Mouse (Mus musculus) forebrain, embryonic 15.5 days (tissue): ENCODE results near the gene Prss2. TPM values are rescaled to one million over a fixed set of nuclear protein-coding genes. Genes with fewer than 3 reads are reported as not detected.
"Not testable (repeated sequence)": the region's sequence is repeated elsewhere in the genome, so short reads cannot be mapped to it uniquely, and the experiment has no call there.

Experiments used
- ATAC-seq: fragments of 200-750 bp; cut with Nextera tagmentation; replicated peaks from 2 replicates; pipeline ENCODE4 v1.8.0; 2017; ENCODE audit warnings: mild to moderate bottlenecking, moderate TSS enrichment, moderate library complexity
- H3K27ac ChIP-seq: fragments of 300-500 bp; sonication (generic); replicated peaks from 2 replicates; pipeline ENCODE4 v1.5.1; 2015; ENCODE audit warnings: mild to moderate bottlenecking, inconsistent platforms
- H3K27me3 ChIP-seq: fragments of 300-500 bp; sonication (generic); 2 replicates; pipeline ENCODE4 v1.6.1; 2015; ENCODE audit warnings: inconsistent platforms
- H3K36me3 ChIP-seq: fragments of 300-500 bp; sonication (generic); 2 replicates; pipeline ENCODE4 v1.6.1; 2015; ENCODE audit warnings: mild to moderate bottlenecking, inconsistent platforms
- H3K4me1 ChIP-seq: fragments of 300-500 bp; sonication (generic); 2 replicates; pipeline ENCODE4 v1.6.1; 2015; ENCODE audit warnings: inconsistent platforms
- H3K4me2 ChIP-seq: fragments of 300-500 bp; sonication (generic); replicated peaks from 2 replicates; pipeline ENCODE4 v1.6.1; 2015; ENCODE audit warnings: mild to moderate bottlenecking, inconsistent platforms
- H3K4me3 ChIP-seq: fragments of 300-500 bp; sonication (generic); 2 replicates; pipeline ENCODE4 v1.5.1; 2015; ENCODE audit warnings: mild to moderate bottlenecking, inconsistent platforms
- H3K9ac ChIP-seq: fragments of 300-500 bp; sonication (generic); replicated peaks from 2 replicates; pipeline ENCODE4 v1.6.1; 2015; ENCODE audit warnings: mild to moderate bottlenecking, inconsistent platforms
- H3K9me3 ChIP-seq: fragments of 300-500 bp; sonication (generic); 2 replicates; pipeline ENCODE4 v1.6.1; 2016; ENCODE audit warnings: inconsistent platforms
- WGBS: fragments of 180-500 bp; shearing (Covaris S2); methylation state at CpG from one replicate; pipeline ENCODE4 v1.1.7; 2015; ENCODE audit warnings: mixed read lengths; 5-methylcytosine and 5-hydroxymethylcytosine counted together
- polyA plus RNA-seq: library from polyadenylated mRNA; unstranded; fragments of >200 nt; fragmentation: Nextera tagmentation; extraction: Ambion mirVana; gene quantifications from 2 replicates; pipeline ENCODE4 v1.2.1, GENCODE M21; 2015

Prss2 gene
- polyA plus RNA-seq, 1 experiment from 2014 or later = not detected

- no peaks in the 10 kb centered on the region for H3K9me3 ChIP-seq
- no peak overlapping the region for H3K27ac ChIP-seq
- no peak overlapping the region for H3K4me2 ChIP-seq
- H3K4me3 ChIP-seq = no peak overlapping the region
- no peaks in the 10 kb centered on the region for H3K36me3 ChIP-seq
- no peak for ATAC-seq
- WGBS = 67% methylated on average over 2 of the region's 2 CpGs
- H3K9ac ChIP-seq = no peak overlapping the region
- no peaks in the 10 kb centered on the region for H3K27me3 ChIP-seq
- H3K4me1 ChIP-seq = 0 out of 2 replicates have a peak, but pooled peaks cover 3% of the 10 kb centered on the region
Measured at GRCm38 (mm10) chr6:41558271-41558670, 36.7 kb downstream of the Prss2 start.

GRCm38 (mm10) chr6:41559331-41559730 is 37.7 kb downstream of the Prss2 start:
- Histone ChIP-seq H3K9me3 (no peaks in the 10 kb centered on the region), H3K4me2 (no peak overlapping the region), H3K9ac (no peak overlapping the region), H3K4me1 (0 out of 2 replicates have a peak, but pooled peaks cover 3% of the 10 kb centered on the region), H3K4me3 (no peak overlapping the region), H3K27ac (no peak overlapping the region), H3K36me3 (no peaks in the 10 kb centered on the region), H3K27me3 (no peaks in the 10 kb centered on the region)
- no peak for ATAC-seq
- 31% methylated on average over 3 of the region's 3 CpGs for WGBS

GRCm38 (mm10) chr6:41560273-41560672 is 38.7 kb downstream of the Prss2 start:
- no peak overlapping the region for H3K9ac ChIP-seq
- no peak overlapping the region for H3K4me2 ChIP-seq
- H3K36me3 ChIP-seq = no peaks in the 10 kb centered on the region
- no peaks in the 10 kb centered on the region for H3K27me3 ChIP-seq
- H3K4me1 ChIP-seq = 0 out of 2 replicates have a peak, but pooled peaks cover 3% of the 10 kb centered on the region
- no peak for ATAC-seq
- H3K4me3 ChIP-seq = no peak overlapping the region
- 64% methylated on average over 2 of the region's 2 CpGs for WGBS
- H3K9me3 ChIP-seq = no peaks in the 10 kb centered on the region
- no peak overlapping the region for H3K27ac ChIP-seq

- H3K4me3 ChIP-seq = peak overlapping the region; percentile 23
- H3K9ac ChIP-seq = no peak overlapping the region
- no peak for ATAC-seq
- peak overlapping the region; percentile 18; the same call in 1 of the 2 replicates for H3K4me2 ChIP-seq
- H3K9me3 ChIP-seq = no peaks in the 10 kb centered on the region
- 0 out of 2 replicates have a peak, but pooled peaks cover 3% of the 10 kb centered on the region for H3K4me1 ChIP-seq
- H3K27ac ChIP-seq = no peak overlapping the region
- no peaks in the 10 kb centered on the region for H3K36me3 ChIP-seq
- WGBS = 96% methylated on average over 4 of the region's 4 CpGs
- H3K27me3 ChIP-seq = no peaks in the 10 kb centered on the region
Measured at GRCm38 (mm10) chr6:41562598-41562997, 41.0 kb downstream of the Prss2 start.

GRCm38 (mm10) chr6:41563104-41563951 is 41.7 kb downstream of the Prss2 start:
- H3K4me3 ChIP-seq = peak overlapping the region; percentile 23
- not testable (repeated sequence) for H3K27ac ChIP-seq, H3K9me3 ChIP-seq, H3K9ac ChIP-seq, H3K4me2 ChIP-seq, H3K36me3 ChIP-seq, H3K27me3 ChIP-seq, H3K4me1 ChIP-seq
- ATAC-seq = peak; percentile 64
- WGBS = 58% methylated on average over 6 of the region's 23 CpGs

GRCm38 (mm10) chr6:41565261-41565660 is 43.7 kb downstream of the Prss2 start:
- Histone ChIP-seq H3K4me1 (0 out of 2 replicates have a peak, but pooled peaks cover 3% of the 10 kb centered on the region), H3K4me2 (no peak overlapping the region), H3K9me3 (no peaks in the 10 kb centered on the region), H3K4me3 (no peak overlapping the region), H3K27ac (no peak overlapping the region), H3K36me3 (no peaks in the 10 kb centered on the region), H3K27me3 (no peaks in the 10 kb centered on the region), H3K9ac (no peak overlapping the region)
- no peak for ATAC-seq
- 76% methylated on average over 1 of the region's 1 CpGs for WGBS

GRCm38 (mm10) chr6:41566965-41567364 is 45.4 kb downstream of the Prss2 start:
- no peak for ATAC-seq
- H3K9ac ChIP-seq = no peak overlapping the region
- H3K4me2 ChIP-seq = no peak overlapping the region
- H3K27me3 ChIP-seq = no peaks in the 10 kb centered on the region
- no peaks in the 10 kb centered on the region for H3K9me3 ChIP-seq
- 91% methylated on average over 4 of the region's 4 CpGs for WGBS
- 0 out of 2 replicates have a peak, but pooled peaks cover 3% of the 10 kb centered on the region for H3K4me1 ChIP-seq
- H3K4me3 ChIP-seq = no peak overlapping the region
- H3K27ac ChIP-seq = no peak overlapping the region
- no peaks in the 10 kb centered on the region for H3K36me3 ChIP-seq

- Histone ChIP-seq H3K4me2 (no peak overlapping the region), H3K27me3 (no peaks in the 10 kb centered on the region), H3K4me3 (no peak overlapping the region), H3K27ac (no peak overlapping the region), H3K9ac (no peak overlapping the region), H3K4me1 (peaks cover 2% of the 10 kb centered on the region; the same call in 1 of the 2 replicates), H3K9me3 (no peaks in the 10 kb centered on the region), H3K36me3 (no peaks in the 10 kb centered on the region)
- WGBS = 67% methylated on average over 3 of the region's 3 CpGs
- ATAC-seq = no peak
Measured at GRCm38 (mm10) chr6:41569078-41569477, 47.5 kb downstream of the Prss2 start.

Other genes with a start within 250 kb of the Prss2 start
- not detected in 2 replicates for gene Try4, start 219.5 kb upstream of the Prss2 start, polyA plus RNA-seq
- 0.29 and 0.32 TPM in 2 replicates for gene Try5, start 204.9 kb upstream of the Prss2 start, polyA plus RNA-seq
- not detected in 2 replicates for gene Try10, start 167.7 kb upstream of the Prss2 start, polyA plus RNA-seq
- not detected in 2 replicates for gene Prss3, start 144.1 kb upstream of the Prss2 start, polyA plus RNA-seq
- not detected in 2 replicates for gene Gm5771, start 129.4 kb upstream of the Prss2 start, polyA plus RNA-seq
- gene Gm10334, start 75.6 kb upstream of the Prss2 start, polyA plus RNA-seq = not detected in 2 replicates
- not detected in 2 replicates for gene Prss1, start 62.9 kb upstream of the Prss2 start, polyA plus RNA-seq
- gene Ephb6, start 83.7 kb downstream of the Prss2 start, polyA plus RNA-seq = 33.2 and 34.6 TPM in 2 replicates
- gene Trpv6, start 114.6 kb downstream of the Prss2 start, polyA plus RNA-seq = 0.46 and 0.52 TPM in 2 replicates
- gene Trpv5, start 159.0 kb downstream of the Prss2 start, polyA plus RNA-seq = not detected in 2 replicates
- not detected in 2 replicates for gene Llcfc1, start 162.6 kb downstream of the Prss2 start, polyA plus RNA-seq
- gene Kel, start 182.6 kb downstream of the Prss2 start, polyA plus RNA-seq = 0.19 and 0.50 TPM in 2 replicates